Mouse (Mus musculus) MEL-GATA-1-ER (cell line): ENCODE measurements at regions not wholly inside any gene's neighbourhood (a gene's known extent, or its start where the extent isn't known, plus 50 kb on each side); places are given as distances from the start of the nearest gene placed in this dataset.

Source experiments
- DNase-seq: peaks from one replicate; pipeline ENCODE4 v3.0.0-alpha.2; 2012; ENCODE audit warnings: low read depth; ENCODE audit errors: extremely low read depth

- DNase-seq, result no peak
Measured at GRCm38 (mm10) chr15:46251296-46251695, 6117.1 kb downstream of the 9330182O14Rik start.

- DNase-seq, result peak; percentile 70
Measured at GRCm38 (mm10) chr15:46285276-46285675, 6151.1 kb downstream of the 9330182O14Rik start.

GRCm38 (mm10) chr15:46303301-46303700 is 6169.1 kb downstream of the 9330182O14Rik start:
- DNase-seq, result no peak
